Mouse (Mus musculus): ENCODE data around the gene Psmd9. TPM values are rescaled to one million over a fixed set of nuclear protein-coding genes. Genes with fewer than 3 reads are reported as not detected.

Psmd9 gene
- polyA plus RNA-seq, 1 experiment from 2014 or later, result 68.3 TPM

GRCm38 (mm10) chr5:123171646-123172350, 2.6 kb downstream of the Psmd9 start:
- H3K9ac ChIP-seq (ENCODE audit: low read length), result 0 out of 2 replicates have a peak overlapping the region, but pooled peaks have one; percentile 14
- H3K27me3 ChIP-seq (ENCODE audit: control insufficient read depth, insufficient read depth, low read length), result no peaks in the 10 kb centered on the region
- peaks cover 2% of the 10 kb centered on the region; the same call in 1 of the 2 replicates for H3K36me3 ChIP-seq (ENCODE audit: control insufficient read depth, insufficient read depth, low read length)
- no peaks in the 10 kb centered on the region for H3K9me3 ChIP-seq (ENCODE audit: control insufficient read depth, low read length)
- peak overlapping the region; percentile 22 for H3K4me3 ChIP-seq (ENCODE audit: low read depth, low read length)
- DNase-seq (ENCODE audit: low spot score) (peak; percentile 88), ATAC-seq (ENCODE audit: insufficient read depth, low FRiP score, low TSS enrichment) (peak; percentile 55)
- 14% methylated on average over 22 of the region's 22 CpGs for whole genome bisulfite sequencing
- H3K4me2 ChIP-seq (ENCODE audit: low read depth), result peak overlapping the region; percentile 27
- 0 out of 2 replicates have a peak, but pooled peaks cover 2% of the 10 kb centered on the region for H3K4me1 ChIP-seq (ENCODE audit: control insufficient read depth, insufficient read depth, low read length)
- H3K27ac ChIP-seq (ENCODE audit: low read depth, low read length), result no peak overlapping the region

DNA sequence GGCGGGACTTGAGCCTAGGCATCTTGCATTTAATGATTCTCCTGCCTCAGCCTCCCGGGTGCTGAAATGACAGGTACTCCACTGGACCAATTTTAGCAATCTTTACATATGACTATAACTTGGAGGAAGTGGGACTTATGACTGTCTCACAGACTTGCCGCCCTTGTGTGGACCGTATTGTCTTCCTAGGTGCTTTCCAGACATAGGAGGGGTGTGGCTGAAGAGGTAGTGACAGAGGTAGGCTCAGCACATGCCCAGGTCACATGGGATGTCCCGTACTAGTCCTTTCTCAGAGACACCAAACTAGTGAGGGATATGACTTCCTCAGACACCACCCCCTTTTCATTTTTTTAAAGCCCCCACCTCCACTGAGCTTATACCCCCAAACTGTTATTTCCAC, 9.6 kb downstream of the Psmd9 start:
- no peak overlapping the region for H3K9ac ChIP-seq (ENCODE audit: low read length)
- H3K36me3 ChIP-seq (ENCODE audit: control insufficient read depth, insufficient read depth, low read length), result no peaks in the 10 kb centered on the region
- H3K9me3 ChIP-seq (ENCODE audit: control insufficient read depth, low read length), result no peaks in the 10 kb centered on the region
- 85% methylated on average over 5 of the region's 5 CpGs for WGBS
- ATAC-seq (ENCODE audit: insufficient read depth, low FRiP score, low TSS enrichment), result no peak
- H3K27me3 ChIP-seq (ENCODE audit: control insufficient read depth, insufficient read depth, low read length), result no peaks in the 10 kb centered on the region
- no peak for DNase-seq (ENCODE audit: low spot score)
- no peak overlapping the region for H3K27ac ChIP-seq (ENCODE audit: low read depth, low read length)
- H3K4me2 ChIP-seq (ENCODE audit: low read depth), result no peak overlapping the region
- H3K4me1 ChIP-seq (ENCODE audit: control insufficient read depth, insufficient read depth, low read length), result no peaks in the 10 kb centered on the region
- no peak overlapping the region for H3K4me3 ChIP-seq (ENCODE audit: low read depth, low read length)

DNA sequence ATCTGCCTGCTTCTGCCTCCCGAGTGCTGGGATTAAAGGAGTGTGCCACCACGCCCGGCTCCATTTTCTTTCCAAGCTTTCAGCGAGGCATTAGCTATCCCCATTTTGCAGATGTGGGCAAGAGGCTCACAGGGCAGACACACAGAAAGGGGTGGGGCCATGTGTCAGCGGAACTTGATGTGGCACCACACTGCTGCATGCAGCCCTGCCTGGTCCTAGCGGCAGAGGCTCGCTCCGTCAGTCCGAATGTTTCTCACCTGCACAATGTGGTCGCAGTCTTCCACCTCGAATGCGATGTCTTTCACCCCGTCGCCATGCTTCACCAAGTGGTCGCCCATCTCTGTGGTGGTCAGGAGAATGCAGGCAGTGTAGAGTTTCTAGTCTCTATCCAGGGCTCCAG, 11.2 kb downstream of the Psmd9 start:
- 90% methylated on average over 15 of the region's 15 CpGs for WGBS
- DNase-seq (ENCODE audit: low spot score) (no peak), ATAC-seq (ENCODE audit: insufficient read depth, low FRiP score, low TSS enrichment) (no peak)
- no peaks in the 10 kb centered on the region for H3K4me1 ChIP-seq (ENCODE audit: control insufficient read depth, insufficient read depth, low read length)
- H3K36me3 ChIP-seq (ENCODE audit: control insufficient read depth, insufficient read depth, low read length), result no peaks in the 10 kb centered on the region
- no peak overlapping the region for H3K27ac ChIP-seq (ENCODE audit: low read depth, low read length)
- H3K9ac ChIP-seq (ENCODE audit: low read length), result no peak overlapping the region
- no peak overlapping the region for H3K4me3 ChIP-seq (ENCODE audit: low read depth, low read length)
- no peaks in the 10 kb centered on the region for H3K27me3 ChIP-seq (ENCODE audit: control insufficient read depth, insufficient read depth, low read length)
- H3K9me3 ChIP-seq (ENCODE audit: control insufficient read depth, low read length), result no peaks in the 10 kb centered on the region
- H3K4me2 ChIP-seq (ENCODE audit: low read depth), result no peak overlapping the region

- no peak overlapping the region for H3K9ac ChIP-seq (ENCODE audit: low read length)
- H3K36me3 ChIP-seq (ENCODE audit: control insufficient read depth, insufficient read depth, low read length), result no peaks in the 10 kb centered on the region
- no peaks in the 10 kb centered on the region for H3K9me3 ChIP-seq (ENCODE audit: control insufficient read depth, low read length)
- H3K4me2 ChIP-seq (ENCODE audit: low read depth), result no peak overlapping the region
- DNase-seq (ENCODE audit: low spot score), result no peak
- no peaks in the 10 kb centered on the region for H3K4me1 ChIP-seq (ENCODE audit: control insufficient read depth, insufficient read depth, low read length)
- 77% methylated on average over 6 of the region's 6 CpGs for WGBS
- no peak for ATAC-seq (ENCODE audit: insufficient read depth, low FRiP score, low TSS enrichment)
- no peak overlapping the region for H3K4me3 ChIP-seq (ENCODE audit: low read depth, low read length)
- H3K27ac ChIP-seq (ENCODE audit: low read depth, low read length), result no peak overlapping the region
- no peaks in the 10 kb centered on the region for H3K27me3 ChIP-seq (ENCODE audit: control insufficient read depth, insufficient read depth, low read length)
Observed at GRCm38 (mm10) chr5:123181536-123181935, 12.3 kb downstream of the Psmd9 start.

GRCm38 (mm10) chr5:123182651-123183050, 13.4 kb downstream of the Psmd9 start, which contains the start of gene Hpd:
Hpd (minus strand) TSS chr5:123182727.
- no peak within 1 kb of the TSS for H3K4me3 ChIP-seq (ENCODE audit: low read depth, low read length)
- no peak within 1 kb of the TSS for H3K4me2 ChIP-seq (ENCODE audit: low read depth)
- H3K9me3 ChIP-seq (ENCODE audit: control insufficient read depth, low read length), result no peaks in the 10 kb centered on the region
- no peaks in the 10 kb centered on the region for H3K27me3 ChIP-seq (ENCODE audit: control insufficient read depth, insufficient read depth, low read length)
- no peak for DNase-seq (ENCODE audit: low spot score)
- H3K9ac ChIP-seq (ENCODE audit: low read length), result no peak within 1 kb of the TSS
- H3K4me1 ChIP-seq (ENCODE audit: control insufficient read depth, insufficient read depth, low read length), result no peaks in the 10 kb centered on the region
- WGBS, result 78% methylated on average over 10 of the region's 10 CpGs
- no peak for ATAC-seq (ENCODE audit: insufficient read depth, low FRiP score, low TSS enrichment)
- no peaks in the 10 kb centered on the region for H3K36me3 ChIP-seq (ENCODE audit: control insufficient read depth, insufficient read depth, low read length)
- no peak within 1 kb of the TSS for H3K27ac ChIP-seq (ENCODE audit: low read depth, low read length)

- H3K27ac ChIP-seq (ENCODE audit: low read depth, low read length), result no peak overlapping the region
- H3K9me3 ChIP-seq (ENCODE audit: control insufficient read depth, low read length), result no peaks in the 10 kb centered on the region
- no peak for DNase-seq (ENCODE audit: low spot score)
- WGBS, result 89% methylated on average over 6 of the region's 6 CpGs
- no peak for ATAC-seq (ENCODE audit: insufficient read depth, low FRiP score, low TSS enrichment)
- H3K9ac ChIP-seq (ENCODE audit: low read length), result no peak overlapping the region
- H3K4me3 ChIP-seq (ENCODE audit: low read depth, low read length), result no peak overlapping the region
- H3K36me3 ChIP-seq (ENCODE audit: control insufficient read depth, insufficient read depth, low read length), result no peaks in the 10 kb centered on the region
- H3K4me1 ChIP-seq (ENCODE audit: control insufficient read depth, insufficient read depth, low read length), result no peaks in the 10 kb centered on the region
- H3K4me2 ChIP-seq (ENCODE audit: low read depth), result no peak overlapping the region
- no peaks in the 10 kb centered on the region for H3K27me3 ChIP-seq (ENCODE audit: control insufficient read depth, insufficient read depth, low read length)
Observed at GRCm38 (mm10) chr5:123185966-123186365, 16.8 kb downstream of the Psmd9 start.

- Histone ChIP-seq H3K4me1 (ENCODE audit: control insufficient read depth, insufficient read depth, low read length) (no peaks in the 10 kb centered on the region), H3K27me3 (ENCODE audit: control insufficient read depth, insufficient read depth, low read length) (no peaks in the 10 kb centered on the region), H3K4me2 (ENCODE audit: low read depth) (no peak overlapping the region), H3K9ac (ENCODE audit: low read length) (no peak overlapping the region), H3K4me3 (ENCODE audit: low read depth, low read length) (no peak overlapping the region), H3K36me3 (ENCODE audit: control insufficient read depth, insufficient read depth, low read length) (no peaks in the 10 kb centered on the region), H3K9me3 (ENCODE audit: control insufficient read depth, low read length) (no peaks in the 10 kb centered on the region), H3K27ac (ENCODE audit: low read depth, low read length) (no peak overlapping the region)
- DNase-seq (ENCODE audit: low spot score) (no peak), ATAC-seq (ENCODE audit: insufficient read depth, low FRiP score, low TSS enrichment) (no peak)
- WGBS, result 93% methylated on average over 3 of the region's 3 CpGs
Observed at GRCm38 (mm10) chr5:123187306-123187705, 18.1 kb downstream of the Psmd9 start.

DNA sequence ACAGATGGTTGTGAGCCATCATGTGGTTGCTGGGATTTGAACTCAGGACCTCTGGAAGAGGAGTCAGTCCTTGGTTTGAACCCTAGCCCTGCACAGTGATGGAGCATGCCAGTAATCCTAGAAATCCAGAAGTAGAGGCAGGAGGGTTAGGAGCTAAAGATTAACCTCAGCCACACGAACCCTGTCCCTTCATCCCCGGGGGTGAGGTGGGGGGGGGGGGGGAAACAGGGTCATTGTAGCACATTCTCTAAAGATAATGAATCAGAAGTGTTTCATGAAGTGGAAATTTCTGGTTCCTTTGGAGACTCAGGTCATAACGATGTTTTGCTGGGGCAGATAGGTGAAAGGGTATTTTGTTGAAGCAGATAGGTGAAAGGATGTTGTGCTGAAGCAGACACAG, 21.7 kb downstream of the Psmd9 start:
- Histone ChIP-seq H3K36me3 (ENCODE audit: control insufficient read depth, insufficient read depth, low read length) (no peaks in the 10 kb centered on the region), H3K4me1 (ENCODE audit: control insufficient read depth, insufficient read depth, low read length) (no peaks in the 10 kb centered on the region), H3K27me3 (ENCODE audit: control insufficient read depth, insufficient read depth, low read length) (no peaks in the 10 kb centered on the region), H3K4me2 (ENCODE audit: low read depth) (no peak overlapping the region), H3K9ac (ENCODE audit: low read length) (no peak overlapping the region), H3K27ac (ENCODE audit: low read depth, low read length) (no peak overlapping the region), H3K4me3 (ENCODE audit: low read depth, low read length) (no peak overlapping the region), H3K9me3 (ENCODE audit: control insufficient read depth, low read length) (no peaks in the 10 kb centered on the region)
- no peak for DNase-seq (ENCODE audit: low spot score)
- ATAC-seq (ENCODE audit: insufficient read depth, low FRiP score, low TSS enrichment), result no peak
- 75% methylated on average over 3 of the region's 3 CpGs for WGBS

DNA sequence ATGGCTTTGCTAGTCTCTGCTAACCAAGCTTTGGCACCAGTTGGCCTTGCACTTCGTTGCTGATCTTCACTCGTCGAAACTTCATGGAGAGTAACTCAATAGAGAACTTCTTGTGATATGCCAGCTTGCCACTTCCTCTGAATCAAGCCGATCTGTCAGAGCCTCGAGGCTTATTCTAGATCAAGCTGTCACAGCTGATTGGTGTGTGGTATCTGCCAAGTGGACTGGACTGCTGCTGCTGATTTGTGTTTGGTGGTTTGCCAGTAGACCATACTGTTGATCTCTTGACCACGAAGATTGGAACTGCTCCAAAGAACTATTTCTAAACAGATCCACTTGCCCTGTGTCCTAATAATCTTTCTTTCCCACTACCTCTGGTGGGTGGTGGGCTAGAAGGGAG, 22.2 kb downstream of the Psmd9 start:
- WGBS, result 86% methylated on average over 6 of the region's 6 CpGs
- ATAC-seq (ENCODE audit: insufficient read depth, low FRiP score, low TSS enrichment), result no peak
- no peaks in the 10 kb centered on the region for H3K27me3 ChIP-seq (ENCODE audit: control insufficient read depth, insufficient read depth, low read length)

More for the DNA sequence above, 22.2 kb downstream of the Psmd9 start:
- H3K9me3 ChIP-seq (ENCODE audit: control insufficient read depth, low read length), result no peaks in the 10 kb centered on the region
- no peak overlapping the region for H3K4me3 ChIP-seq (ENCODE audit: low read depth, low read length)
- no peak overlapping the region for H3K9ac ChIP-seq (ENCODE audit: low read length)
- H3K4me2 ChIP-seq (ENCODE audit: low read depth), result no peak overlapping the region
- no peak for DNase-seq (ENCODE audit: low spot score)
- H3K36me3 ChIP-seq (ENCODE audit: control insufficient read depth, insufficient read depth, low read length), result no peaks in the 10 kb centered on the region
- no peak overlapping the region for H3K27ac ChIP-seq (ENCODE audit: low read depth, low read length)
- H3K4me1 ChIP-seq (ENCODE audit: control insufficient read depth, insufficient read depth, low read length), result no peaks in the 10 kb centered on the region
